Mouse (Mus musculus) liver, embryonic 15.5 days (tissue): ENCODE data around the gene Gm49380. TPM values are rescaled to one million over a fixed set of nuclear protein-coding genes. Genes with fewer than 3 reads are reported as not detected.

Experiments used
- ATAC-seq: fragments of 200-750 bp; cut with Nextera tagmentation; 2 replicates; pipeline ENCODE4 v1.8.0; 2017; ENCODE audit warnings: moderate number of reproducible peaks, mild to moderate bottlenecking, moderate library complexity; ENCODE audit not compliant: insufficient read depth
- H3K27ac ChIP-seq: fragments of 300-500 bp; sonication (generic); replicated peaks from 2 replicates; pipeline ENCODE4 v1.5.1; 2015; ENCODE audit warnings: mild to moderate bottlenecking, inconsistent platforms
- H3K27me3 ChIP-seq: fragments of 300-500 bp; sonication (generic); 2 replicates; pipeline ENCODE4 v1.6.1; 2015; ENCODE audit warnings: mild to moderate bottlenecking, inconsistent platforms
- H3K36me3 ChIP-seq: fragments of 300-500 bp; sonication (generic); replicated peaks from 2 replicates; pipeline ENCODE4 v1.6.1; 2015; ENCODE audit warnings: moderate library complexity, mild to moderate bottlenecking, inconsistent platforms
- H3K4me1 ChIP-seq: fragments of 300-500 bp; sonication (generic); replicated peaks from 2 replicates; pipeline ENCODE4 v1.6.1; 2015; ENCODE audit warnings: inconsistent platforms
- H3K4me2 ChIP-seq: fragments of 300-500 bp; sonication (generic); 2 replicates; pipeline ENCODE4 v1.6.1; 2015; ENCODE audit warnings: moderate library complexity, mild to moderate bottlenecking, inconsistent platforms
- H3K4me3 ChIP-seq: fragments of 300-500 bp; sonication (generic); replicated peaks from 2 replicates; pipeline ENCODE4 v1.5.1; 2015; ENCODE audit warnings: mild to moderate bottlenecking, inconsistent platforms
- H3K9ac ChIP-seq: fragments of 300-500 bp; sonication (generic); 2 replicates; pipeline ENCODE4 v1.6.1; 2015; ENCODE audit warnings: moderate library complexity, mild to moderate bottlenecking, inconsistent platforms
- H3K9me3 ChIP-seq: fragments of 300-500 bp; sonication (generic); replicated peaks from 2 replicates; pipeline ENCODE4 v1.6.1; 2016; ENCODE audit warnings: inconsistent platforms
- WGBS: fragments of 180-500 bp; shearing (Covaris S2); methylation state at CpG from one replicate; pipeline ENCODE4 v1.1.7; 2015; ENCODE audit warnings: mixed read lengths; ENCODE audit not compliant: insufficient replicate concordance; 5-methylcytosine and 5-hydroxymethylcytosine counted together
- polyA plus RNA-seq: library from polyadenylated mRNA; unstranded; fragments of >200 nt; fragmentation: Nextera tagmentation; extraction: Ambion mirVana; gene quantifications from 2 replicates; pipeline ENCODE4 v1.2.1, GENCODE M21; 2015

The Gm49380 gene
- polyA plus RNA-seq, 1 experiment from 2014 or later, result not detected

DNA sequence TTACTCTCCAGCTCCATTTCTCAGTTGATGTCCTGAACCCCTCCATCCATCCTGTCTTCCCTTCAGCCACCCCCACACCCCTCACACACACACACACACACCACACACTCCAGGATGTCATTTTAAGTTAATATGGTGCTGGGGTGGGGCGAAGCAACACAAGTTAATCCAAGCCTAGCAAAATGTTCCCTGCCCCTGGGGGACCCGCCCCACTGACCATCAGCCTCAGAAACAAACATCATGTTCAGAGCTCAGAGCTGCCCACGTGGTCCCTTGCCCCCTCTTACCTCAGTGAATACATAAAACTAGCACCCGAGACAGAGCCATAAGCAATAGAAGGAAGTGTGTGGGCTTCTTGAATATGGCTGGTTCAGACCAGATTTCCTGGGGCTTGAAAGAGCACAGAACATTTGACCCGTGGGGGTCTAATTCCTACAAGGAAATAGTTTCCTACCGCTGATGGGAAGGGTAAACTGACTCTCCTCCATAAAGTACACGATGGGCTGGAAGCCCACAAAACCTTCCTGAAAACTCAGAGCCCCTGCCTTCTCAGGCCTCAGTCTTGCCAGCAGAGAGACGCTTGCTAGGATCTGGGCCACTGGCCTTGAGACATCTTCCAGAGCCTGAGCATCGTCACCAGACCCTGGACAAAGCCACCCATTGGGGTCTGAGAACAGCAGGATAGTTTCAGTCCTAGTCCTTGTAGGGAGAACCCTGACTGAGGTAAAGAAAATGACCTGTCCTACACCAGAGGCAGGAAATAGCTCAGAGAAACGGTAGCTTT, 33.1 kb downstream of the Gm49380 start:
- Histone ChIP-seq H3K27me3 (peaks cover 46% of the 10 kb centered on the region), H3K9ac (no peak overlapping the region), H3K9me3 (no peaks in the 10 kb centered on the region), H3K27ac (no peak overlapping the region), H3K4me1 (peaks cover 20% of the 10 kb centered on the region), H3K4me3 (no peak overlapping the region), H3K4me2 (no peak overlapping the region), H3K36me3 (no peaks in the 10 kb centered on the region)
- WGBS, result 38% methylated on average over 10 of the region's 10 CpGs
- no peak for ATAC-seq

DNA sequence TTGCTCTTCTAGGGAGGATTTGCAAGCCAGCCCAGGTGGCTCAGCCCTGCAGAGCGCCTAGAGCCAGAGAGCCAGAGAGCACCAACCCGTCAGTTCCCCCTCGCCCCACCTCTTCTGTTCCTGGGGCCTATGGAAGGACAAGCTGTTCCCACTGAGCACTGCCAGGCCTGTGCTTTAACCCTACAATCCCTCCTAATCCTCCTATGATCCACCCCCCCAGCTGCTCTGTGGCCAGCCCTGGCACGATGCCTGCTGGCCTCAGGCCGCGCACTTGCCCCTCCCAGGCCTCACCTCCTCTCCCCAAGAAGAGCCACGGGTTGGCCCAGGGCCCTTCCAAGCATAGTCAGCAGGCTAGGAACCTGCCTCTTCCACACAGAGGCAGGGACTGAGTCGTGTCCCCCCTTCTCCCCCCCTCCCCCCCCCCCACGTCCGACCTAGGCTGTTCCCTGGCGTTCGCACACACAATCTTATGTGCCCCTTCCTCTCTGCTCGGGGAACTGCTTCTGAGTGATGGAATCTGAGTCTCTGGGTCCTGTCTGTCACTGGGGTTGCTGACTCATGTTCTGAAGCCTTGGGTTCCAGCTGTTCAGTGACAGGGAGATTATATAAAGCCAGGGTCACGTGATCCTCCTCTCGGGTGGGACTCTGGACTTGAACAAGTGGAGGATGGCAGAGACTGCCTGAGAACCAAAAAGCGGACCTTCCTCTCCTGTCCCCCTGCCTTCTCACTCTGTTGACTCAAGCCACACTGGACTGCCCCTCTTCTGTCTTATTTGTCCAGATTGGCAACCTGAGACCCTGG, 34.1 kb downstream of the Gm49380 start:
- Histone ChIP-seq H3K36me3 (no peaks in the 10 kb centered on the region), H3K9ac (no peak overlapping the region), H3K9me3 (no peaks in the 10 kb centered on the region), H3K4me1 (peaks cover 9% of the 10 kb centered on the region), H3K4me3 (no peak overlapping the region), H3K27me3 (peaks cover 35% of the 10 kb centered on the region), H3K4me2 (no peak overlapping the region), H3K27ac (no peak overlapping the region)
- 33% methylated on average over 16 of the region's 16 CpGs for WGBS
- no peak for ATAC-seq

GRCm38 (mm10) chr9:44078136-44078797, 35.0 kb downstream of the Gm49380 start:
- H3K9ac ChIP-seq, result no peak overlapping the region
- no peaks in the 10 kb centered on the region for H3K9me3 ChIP-seq
- peaks cover under 1% of the 10 kb centered on the region for H3K4me1 ChIP-seq
- H3K27me3 ChIP-seq, result peaks cover 26% of the 10 kb centered on the region
- 68% methylated on average over 10 of the region's 10 CpGs for WGBS
- H3K4me2 ChIP-seq, result no peak overlapping the region
- H3K36me3 ChIP-seq, result no peaks in the 10 kb centered on the region
- H3K27ac ChIP-seq, result no peak overlapping the region
- H3K4me3 ChIP-seq, result no peak overlapping the region
- no peak for ATAC-seq

- Histone ChIP-seq H3K4me3 (no peak overlapping the region), H3K4me2 (no peak overlapping the region), H3K9me3 (no peaks in the 10 kb centered on the region), H3K27ac (no peak overlapping the region), H3K27me3 (peaks cover 20% of the 10 kb centered on the region), H3K4me1 (no peaks in the 10 kb centered on the region; the same call in 1 of the 2 replicates), H3K9ac (no peak overlapping the region), H3K36me3 (no peaks in the 10 kb centered on the region)
- no peak for ATAC-seq
- 64% methylated on average over 11 of the region's 11 CpGs for WGBS
These were observed 35.9 kb downstream of the Gm49380 start for GRCm38 (mm10) chr9:44077266-44077910.

DNA sequence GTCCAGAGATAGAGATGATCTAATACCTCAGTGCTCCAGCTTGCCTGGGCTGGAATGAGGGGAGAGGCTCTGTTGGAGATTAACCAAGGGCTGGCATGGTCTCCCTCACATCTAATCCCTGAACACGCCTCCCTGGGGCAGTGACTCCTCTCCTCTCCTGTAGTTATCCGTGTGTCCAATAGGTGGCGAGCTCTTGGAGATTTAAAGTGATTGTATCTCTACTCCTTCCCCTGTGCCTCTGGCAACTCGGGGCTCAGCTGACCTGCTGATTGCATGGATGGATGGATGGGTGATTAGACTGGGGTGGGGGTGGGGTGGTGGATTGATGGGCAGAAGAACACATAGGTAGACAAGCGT, 36.6 kb downstream of the Gm49380 start:
- no peak overlapping the region for H3K27ac ChIP-seq
- H3K9ac ChIP-seq, result no peak overlapping the region
- ATAC-seq, result no peak; the same call in 1 of the 2 replicates
- no peak overlapping the region for H3K4me3 ChIP-seq
- H3K9me3 ChIP-seq, result no peaks in the 10 kb centered on the region
- H3K4me2 ChIP-seq, result no peak overlapping the region
- H3K27me3 ChIP-seq, result peaks cover 20% of the 10 kb centered on the region
- no peaks in the 10 kb centered on the region for H3K36me3 ChIP-seq
- no peaks in the 10 kb centered on the region; the same call in 1 of the 2 replicates for H3K4me1 ChIP-seq
- WGBS, result 11% methylated on average over 5 of the region's 5 CpGs

GRCm38 (mm10) chr9:44075996-44076763, 37.1 kb downstream of the Gm49380 start:
- no peak overlapping the region for H3K9ac ChIP-seq
- H3K4me3 ChIP-seq, result no peak overlapping the region
- H3K4me1 ChIP-seq, result no peaks in the 10 kb centered on the region; the same call in 1 of the 2 replicates
- no peak overlapping the region for H3K4me2 ChIP-seq
- 63% methylated on average over 16 of the region's 16 CpGs for WGBS
- H3K36me3 ChIP-seq, result no peaks in the 10 kb centered on the region
- H3K27me3 ChIP-seq, result peaks cover 15% of the 10 kb centered on the region
- no peak overlapping the region for H3K27ac ChIP-seq
- H3K9me3 ChIP-seq, result no peaks in the 10 kb centered on the region
- ATAC-seq, result no peak

- H3K9ac ChIP-seq, result no peak overlapping the region
- H3K27ac ChIP-seq, result no peak overlapping the region
- 68% methylated on average over 24 of the region's 24 CpGs for WGBS
- no peaks in the 10 kb centered on the region; the same call in 1 of the 2 replicates for H3K4me1 ChIP-seq
- H3K9me3 ChIP-seq, result no peaks in the 10 kb centered on the region
- H3K4me3 ChIP-seq, result no peak overlapping the region
- no peak for ATAC-seq
- no peaks in the 10 kb centered on the region for H3K36me3 ChIP-seq
- H3K4me2 ChIP-seq, result no peak overlapping the region
- peaks cover 23% of the 10 kb centered on the region for H3K27me3 ChIP-seq
These were observed 37.9 kb downstream of the Gm49380 start for GRCm38 (mm10) chr9:44075276-44075995.

DNA sequence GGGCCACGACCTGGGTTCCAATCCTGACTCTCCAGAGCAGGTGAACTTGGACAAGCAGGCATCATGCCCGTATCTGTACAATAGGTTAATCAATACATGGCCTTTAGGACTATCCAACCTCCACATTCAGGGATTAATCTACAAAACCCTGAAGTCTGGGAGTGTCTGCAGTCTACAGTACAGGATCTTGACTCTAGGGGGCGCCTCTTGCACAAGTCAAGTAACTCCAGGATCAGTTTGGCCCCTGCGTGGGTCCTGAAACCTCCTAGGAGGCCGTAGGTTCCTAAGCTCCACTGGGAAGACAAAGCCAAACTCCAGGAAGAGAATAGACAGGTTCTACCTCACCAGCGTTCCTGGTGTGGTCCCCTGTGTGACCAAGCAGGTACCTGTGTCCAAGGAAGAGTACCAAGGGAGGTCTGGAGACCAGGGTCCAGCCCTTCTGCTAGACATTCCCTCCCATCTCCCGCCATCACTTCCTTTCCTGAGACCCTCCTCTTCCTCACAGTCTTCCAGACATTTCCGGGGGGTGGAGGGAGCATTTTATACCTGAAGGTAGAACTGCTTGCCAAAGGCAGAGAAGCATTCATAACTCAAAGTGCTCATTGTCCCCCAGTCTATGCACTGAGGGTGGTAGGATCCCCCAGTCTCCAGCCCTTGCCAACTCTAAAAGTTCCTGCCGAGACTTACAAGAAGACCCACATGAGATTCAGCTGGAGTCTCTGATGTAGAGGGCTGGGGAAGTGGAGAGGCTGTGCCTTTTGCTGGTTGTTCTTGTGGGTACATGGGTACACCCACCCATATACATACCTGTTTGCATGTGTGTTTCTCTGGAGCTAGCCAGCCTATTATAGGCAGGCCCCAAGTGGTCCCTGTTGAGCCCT, 38.7 kb downstream of the Gm49380 start:
- Histone ChIP-seq H3K27ac (no peak overlapping the region), H3K4me3 (no peak overlapping the region), H3K36me3 (no peaks in the 10 kb centered on the region), H3K9ac (no peak overlapping the region), H3K4me1 (no peaks in the 10 kb centered on the region; the same call in 1 of the 2 replicates), H3K9me3 (no peaks in the 10 kb centered on the region), H3K4me2 (no peak overlapping the region), H3K27me3 (peaks cover 29% of the 10 kb centered on the region)
- no peak for ATAC-seq
- 38% methylated on average over 9 of the region's 9 CpGs for WGBS

- H3K4me3 ChIP-seq, result no peak overlapping the region
- peaks cover 26% of the 10 kb centered on the region for H3K27me3 ChIP-seq
- no peak overlapping the region for H3K9ac ChIP-seq
- 0 out of 2 replicates have a peak, but pooled peaks cover under 1% of the 10 kb centered on the region for H3K4me1 ChIP-seq
- no peak for ATAC-seq
- H3K9me3 ChIP-seq, result no peaks in the 10 kb centered on the region
- no peak overlapping the region for H3K27ac ChIP-seq
- no peak overlapping the region for H3K4me2 ChIP-seq
- 53% methylated on average over 5 of the region's 5 CpGs for WGBS
- H3K36me3 ChIP-seq, result no peaks in the 10 kb centered on the region
These were observed 40.2 kb downstream of the Gm49380 start for GRCm38 (mm10) chr9:44073115-44073514.
